Mouse (Mus musculus) ovary, postnatal 10 days (tissue): ENCODE results near the gene Spag7.
A peak's percentile ranks its signal among the peaks of the same experiment; 100 is the strongest.

Experiments
- DNase-seq: peaks from one replicate; pipeline ENCODE4 v3.0.0; 2022; ENCODE audit warnings: low spot score

Gene Spag7

GRCm38 (mm10) chr11:70656456-70656927 lies 12.7 kb downstream of the Spag7 start:
- no peak for DNase-seq

GRCm38 (mm10) chr11:70655571-70656455 lies 13.4 kb downstream of the Spag7 start:
- DNase-seq, result peak; percentile 48

- peak; percentile 62 for DNase-seq
Observed at GRCm38 (mm10) chr11:70654923-70655570, 14.2 kb downstream of the Spag7 start.

GRCm38 (mm10) chr11:70654198-70654922 lies 14.9 kb downstream of the Spag7 start, which contains the start of gene Pfn1:
Gene Pfn1 (minus strand): TSS chr11:70654644.
- peak; percentile 62 for DNase-seq

- peak; percentile 58 for DNase-seq
Observed at GRCm38 (mm10) chr11:70653345-70654197, 15.6 kb downstream of the Spag7 start.

GRCm38 (mm10) chr11:70652884-70653344 lies 16.3 kb downstream of the Spag7 start:
- no peak for DNase-seq

GRCm38 (mm10) chr11:70652029-70652883 lies 17.0 kb downstream of the Spag7 start:
- DNase-seq, result no peak

- no peak for DNase-seq
Observed at GRCm38 (mm10) chr11:70651391-70651790, 17.8 kb downstream of the Spag7 start.

GRCm38 (mm10) chr11:70650322-70651175 lies 18.7 kb downstream of the Spag7 start:
- no peak for DNase-seq

GRCm38 (mm10) chr11:70649185-70649734 lies 20.0 kb downstream of the Spag7 start:
- no peak for DNase-seq

GRCm38 (mm10) chr11:70648512-70648911 lies 20.7 kb downstream of the Spag7 start:
- no peak for DNase-seq

- DNase-seq, result no peak
Observed at GRCm38 (mm10) chr11:70647716-70648420, 21.3 kb downstream of the Spag7 start.

GRCm38 (mm10) chr11:70646691-70647650 lies 22.2 kb downstream of the Spag7 start, which contains the start of the genes Rnf167 and Slc25a11:
Gene Rnf167 (plus strand): TSS chr11:70647235.
Gene Slc25a11 (minus strand): TSS chr11:70647479.
- DNase-seq, result peak; percentile 78

GRCm38 (mm10) chr11:70646259-70646555 lies 23.0 kb downstream of the Spag7 start:
- DNase-seq, result no peak

GRCm38 (mm10) chr11:70645461-70646258 lies 23.6 kb downstream of the Spag7 start:
- DNase-seq, result no peak

GRCm38 (mm10) chr11:70644564-70645103 lies 24.6 kb downstream of the Spag7 start:
- DNase-seq, result no peak
